Mouse (Mus musculus): Measurements from ENCODE around the gene Pxk. TPM values are rescaled to one million over a fixed set of nuclear protein-coding genes. Genes with fewer than 3 reads are reported as not detected.

Gene Pxk
- polyA plus RNA-seq, 1 experiment: 17.8 TPM

GRCm38 (mm10) chr14:8209896-8210295, 111.9 kb downstream of the Pxk start:
- Histone ChIP-seq H3K27me3 (ENCODE audit: control insufficient read depth, insufficient read depth, insufficient read length) (no peaks in the 10 kb centered on the region), H3ac (ENCODE audit: control insufficient read depth, insufficient read length, low read depth) (no peak overlapping the region), H3K79me2 (ENCODE audit: control insufficient read depth, insufficient read depth) (peaks cover 5% of the 10 kb centered on the region), H3K36me3 (ENCODE audit: control insufficient read depth, insufficient read depth) (no peaks in the 10 kb centered on the region), H3K79me3 (ENCODE audit: low read depth) (no peaks in the 10 kb centered on the region), H3K4me3 (ENCODE audit: insufficient read depth, poor library complexity, severe bottlenecking) (no peak overlapping the region)
- TF ChIP-seq CTCF (IDR thresholded peaks at IDR 0.05; ENCODE audit: control insufficient read depth, insufficient read depth, insufficient read length): no peak
- no peak for TF ChIP-seq MYOG (IDR thresholded peaks at IDR 0.05; ENCODE audit: control insufficient read depth, extremely low read depth, insufficient read length)
- TF ChIP-seq MAX (IDR thresholded peaks at IDR 0.05): no peak
- TF ChIP-seq MYOD1 (IDR thresholded peaks at IDR 0.05; ENCODE audit: control insufficient read depth, insufficient read length, low read depth): no peak
- TF ChIP-seq USF1 (IDR thresholded peaks at IDR 0.05; ENCODE audit: low read depth): no peak
- no peak for TF ChIP-seq FOSL1 (IDR thresholded peaks at IDR 0.05; ENCODE audit: insufficient read depth, low read length, poor library complexity, severe bottlenecking)
- TF ChIP-seq CEBPB (IDR thresholded peaks at IDR 0.05; ENCODE audit: low read depth): no peak

- H3K36me3 ChIP-seq (ENCODE audit: control insufficient read depth, insufficient read depth): no peaks in the 10 kb centered on the region
- no peak overlapping the region for H3K4me3 ChIP-seq (ENCODE audit: insufficient read depth, poor library complexity, severe bottlenecking)
- H3K27me3 ChIP-seq (ENCODE audit: control insufficient read depth, insufficient read depth, insufficient read length): no peaks in the 10 kb centered on the region
- H3ac ChIP-seq (ENCODE audit: control insufficient read depth, insufficient read length, low read depth): no peak overlapping the region
- H3K79me2 ChIP-seq (ENCODE audit: control insufficient read depth, insufficient read depth): peaks cover 12% of the 10 kb centered on the region
- no peaks in the 10 kb centered on the region for H3K79me3 ChIP-seq (ENCODE audit: low read depth)
- no peak for TF ChIP-seq MAX (IDR thresholded peaks at IDR 0.05)
- TF ChIP-seq FOSL1 (IDR thresholded peaks at IDR 0.05; ENCODE audit: insufficient read depth, low read length, poor library complexity, severe bottlenecking): no peak
- TF ChIP-seq USF1 (IDR thresholded peaks at IDR 0.05; ENCODE audit: low read depth): no peak
- TF ChIP-seq MYOD1 (IDR thresholded peaks at IDR 0.05; ENCODE audit: control insufficient read depth, insufficient read length, low read depth): no peak
- no peak for TF ChIP-seq CEBPB (IDR thresholded peaks at IDR 0.05; ENCODE audit: low read depth)
- TF ChIP-seq MYOG (IDR thresholded peaks at IDR 0.05; ENCODE audit: control insufficient read depth, extremely low read depth, insufficient read length): no peak
- no peak for TF ChIP-seq CTCF (IDR thresholded peaks at IDR 0.05; ENCODE audit: control insufficient read depth, insufficient read depth, insufficient read length)
Observed at GRCm38 (mm10) chr14:8212996-8213395, 115.0 kb downstream of the Pxk start.

- Histone ChIP-seq H3K79me3 (ENCODE audit: low read depth) (peaks cover 1% of the 10 kb centered on the region), H3K4me3 (ENCODE audit: insufficient read depth, poor library complexity, severe bottlenecking) (peak within 1 kb of the TSS; percentile 57), H3ac (ENCODE audit: control insufficient read depth, insufficient read length, low read depth) (peak within 1 kb of the TSS; percentile 89), H3K27me3 (ENCODE audit: control insufficient read depth, insufficient read depth, insufficient read length) (no peaks in the 10 kb centered on the region), H3K79me2 (ENCODE audit: control insufficient read depth, insufficient read depth) (peaks cover 12% of the 10 kb centered on the region), H3K36me3 (ENCODE audit: control insufficient read depth, insufficient read depth) (no peaks in the 10 kb centered on the region)
- no peak for TF ChIP-seq USF1 (IDR thresholded peaks at IDR 0.05; ENCODE audit: low read depth)
- TF ChIP-seq CEBPB (IDR thresholded peaks at IDR 0.05; ENCODE audit: low read depth): no peak
- peak; percentile 95 for TF ChIP-seq CTCF (IDR thresholded peaks at IDR 0.05; ENCODE audit: control insufficient read depth, insufficient read depth, insufficient read length)
- TF ChIP-seq MYOD1 (IDR thresholded peaks at IDR 0.05; ENCODE audit: control insufficient read depth, insufficient read length, low read depth): no peak
- TF ChIP-seq MAX (IDR thresholded peaks at IDR 0.05): no peak
Observed at GRCm38 (mm10) chr14:8213803-8214224, 115.8 kb downstream of the Pxk start, which contains the start of gene Kctd6. TSS of gene Kctd6 (plus strand) at chr14:8214140.

Other genes starting within 250 kb of the Pxk start
- gene Gm45521, start 140.9 kb upstream of the Pxk start, polyA plus RNA-seq (2012; fragmentation: generic; extraction: Trizol): not detected
- not detected for gene Dnase1l3, start 103.6 kb upstream of the Pxk start, polyA plus RNA-seq (2012; fragmentation: generic; extraction: Trizol)
- 9.0 TPM for gene Abhd6, start 95.3 kb upstream of the Pxk start, polyA plus RNA-seq (2012; fragmentation: generic; extraction: Trizol)
- 33.7 TPM for gene Rpp14, start 17.8 kb upstream of the Pxk start, polyA plus RNA-seq (2012; fragmentation: generic; extraction: Trizol)
- 127 TPM for gene Pdhb, start 74.8 kb downstream of the Pxk start, polyA plus RNA-seq (2012; fragmentation: generic; extraction: Trizol)
- 3.9 TPM for gene Kctd6, start 115.9 kb downstream of the Pxk start, polyA plus RNA-seq (2012; fragmentation: generic; extraction: Trizol)
- not detected for gene Acox2, start 161.1 kb downstream of the Pxk start, polyA plus RNA-seq (2012; fragmentation: generic; extraction: Trizol)
- gene Fam107a, start 219.8 kb downstream of the Pxk start, polyA plus RNA-seq (2012; fragmentation: generic; extraction: Trizol): not detected

Measured in C2C12 (cell line).